Mouse (Mus musculus) liver, embryonic 14.5 days (tissue): Measurements from ENCODE around the gene Scrt2. TPM values are rescaled to one million over a fixed set of nuclear protein-coding genes. Genes with fewer than 3 reads are reported as not detected.
A peak's percentile ranks its signal among the peaks of the same experiment; 100 is the strongest.

Experiments
- ATAC-seq: fragments of 200-750 bp; cut with Nextera tagmentation; 2 replicates; pipeline ENCODE4 v1.8.0; 2017; ENCODE audit warnings: moderate number of reproducible peaks, mild to moderate bottlenecking, moderate library complexity; ENCODE audit not compliant: insufficient read depth
- DNase-seq, 3 experiments: peaks; one replicate each; pipeline ENCODE4 v3.0.0-alpha.2; 2012 to 2013; ENCODE audit warnings: low read depth in 3 of 3, low spot score in 3 of 3
- H3K27ac ChIP-seq: fragments of 300-500 bp; sonication (generic); 2 replicates; pipeline ENCODE4 v1.5.1; 2014; ENCODE audit warnings: moderate library complexity, mild to moderate bottlenecking, control low read depth, inconsistent platforms
- H3K27me3 ChIP-seq: fragments of 300-500 bp; sonication (generic); 2 replicates; pipeline ENCODE4 v1.6.1; 2014; ENCODE audit warnings: mild to moderate bottlenecking, low read length, moderate library complexity; ENCODE audit not compliant: control insufficient read depth, insufficient read depth
- H3K36me3 ChIP-seq: fragments of 300-500 bp; sonication (generic); replicated peaks from 2 replicates; pipeline ENCODE4 v1.6.1; 2014; ENCODE audit warnings: low read depth; ENCODE audit not compliant: control insufficient read depth, insufficient read depth
- H3K4me1 ChIP-seq, 2 experiments: fragments of 200-500 bp in 1 of 2; fragments of 300-500 bp in 1 of 2; sonication (generic) in 1 of 2; replicated peaks; 2 replicates each; pipeline ENCODE4 v1.6.1; 2012 to 2014; ENCODE audit warnings: antibody characterized with exemption in 1 of 2, inconsistent platforms in 1 of 2, low read length in 1 of 2; ENCODE audit not compliant: control insufficient read depth in 2 of 2, insufficient read depth in 2 of 2
- H3K4me2 ChIP-seq: fragments of 300-500 bp; sonication (generic); 2 replicates; pipeline ENCODE4 v1.6.1; 2014; ENCODE audit warnings: low read depth, mild to moderate bottlenecking, control low read depth, moderate library complexity
- H3K4me3 ChIP-seq, 2 experiments: fragments of 200-500 bp in 1 of 2; fragments of 300-500 bp in 1 of 2; sonication (generic) in 1 of 2; 2 replicates each; pipeline ENCODE4 v1.5.1; 2012 to 2014; ENCODE audit warnings: low read depth in 2 of 2, low read length in 2 of 2, mild to moderate bottlenecking in 2 of 2, control low read depth in 1 of 2, inconsistent platforms in 1 of 2, moderate library complexity in 1 of 2; ENCODE audit not compliant: insufficient read depth in 1 of 2
- H3K9ac ChIP-seq: fragments of 300-500 bp; sonication (generic); replicated peaks from 2 replicates; pipeline ENCODE4 v1.6.1; 2014; ENCODE audit warnings: mild to moderate bottlenecking, control low read depth, moderate library complexity
- H3K9me3 ChIP-seq: fragments of 300-500 bp; sonication (generic); 2 replicates; pipeline ENCODE4 v1.6.1; 2016; ENCODE audit warnings: low read length, mixed read lengths; ENCODE audit not compliant: control insufficient read depth
- CTCF ChIP-seq: IDR thresholded peaks from 2 replicates; pipeline ENCODE4 v1.5.1; 2016; ENCODE audit warnings: antibody characterized with exemption, low read depth, control low read depth
- EP300 ChIP-seq: IDR thresholded peaks from 2 replicates; pipeline ENCODE4 v1.6.1; 2016; ENCODE audit warnings: antibody characterized with exemption, low read depth
- WGBS: fragments of 180-500 bp; shearing (Covaris S2); extraction: QIAGEN DNeasy Blood & Tissue Kit; methylation state at CpG from one replicate; pipeline ENCODE4 v1.1.7; 2014; ENCODE audit not compliant: insufficient replicate concordance; 5-methylcytosine and 5-hydroxymethylcytosine counted together
- polyA plus RNA-seq, 2 experiments: library from polyadenylated mRNA; depleted of rRNA in 1 of 2; stranded (reverse) in 1 of 2; unstranded in 1 of 2; fragments of >200 nt; fragmentation: Nextera tagmentation in 1 of 2; extraction: Ambion mirVana in 1 of 2; gene quantifications; 2 replicates each; pipeline versions ENCODE4 v1.2.1 to v1.2.3; 2012 to 2014

The Scrt2 gene
- polyA plus RNA-seq, 2 experiments, result 0.01 TPM; not detected in 1

- Histone ChIP-seq H3K27ac (no peak overlapping the region), H3K36me3 (no peaks in the 10 kb centered on the region), H3K4me2 (peak overlapping the region; percentile 52), H3K4me1 (no peaks in the 10 kb centered on the region), H3K9me3 (no peaks in the 10 kb centered on the region), H3K9ac (no peak overlapping the region), H3K4me3 (peak overlapping the region in 1 of 2 experiments; percentile 34; a peak in 2 of 4 replicates), H3K27me3 (peaks cover 44% of the 10 kb centered on the region)
- under 1% methylated on average over 24 of the region's 24 CpGs for WGBS
- TF ChIP-seq EP300, result no peak
- TF ChIP-seq CTCF, result no peak
- ATAC-seq (no peak), DNase-seq (no peak)
Observed at GRCm38 (mm10) chr2:152048981-152049441, 32.3 kb upstream of the Scrt2 start.

DNA sequence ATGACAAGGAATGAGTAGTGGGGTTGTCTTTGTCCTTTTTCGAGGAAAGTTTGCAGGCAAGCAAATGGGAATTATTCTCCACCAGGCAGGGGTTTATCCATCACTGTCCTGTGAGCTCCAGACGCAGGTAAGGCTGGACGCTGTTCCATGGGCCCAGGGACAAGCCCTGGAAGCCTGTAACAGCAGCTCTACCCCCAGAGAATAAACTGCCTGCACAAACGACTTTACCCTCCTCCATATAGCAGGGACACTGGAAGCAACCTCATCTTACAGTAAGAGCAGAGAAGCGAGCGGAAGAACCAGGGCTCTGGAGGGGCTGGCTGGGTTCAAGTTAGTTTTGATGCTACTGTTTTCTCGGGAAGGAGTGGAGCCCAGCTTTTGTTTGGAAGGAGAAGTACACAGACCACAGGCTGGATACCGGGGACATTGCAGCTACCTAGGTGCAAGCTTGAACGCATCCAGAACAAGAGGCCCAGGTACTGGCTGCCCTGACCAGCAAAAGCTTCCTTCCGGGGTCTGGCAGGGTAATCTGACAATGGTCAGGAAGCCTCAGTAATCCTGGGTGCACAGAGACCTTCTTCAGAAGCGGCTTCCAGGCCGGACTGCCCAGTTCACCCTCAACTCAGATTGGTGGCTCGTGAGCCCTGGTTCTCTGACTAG lies 31.6 kb upstream of the Scrt2 start:
- 4% methylated on average over 13 of the region's 13 CpGs for WGBS
- Histone ChIP-seq H3K36me3 (no peaks in the 10 kb centered on the region), H3K9me3 (no peaks in the 10 kb centered on the region), H3K4me1 (no peaks in the 10 kb centered on the region), H3K27ac (no peak overlapping the region), H3K4me3 (no peak overlapping the region), H3K4me2 (no peak overlapping the region), H3K9ac (no peak overlapping the region), H3K27me3 (peaks cover 44% of the 10 kb centered on the region)
- DNase-seq (no peak), ATAC-seq (no peak)
- TF ChIP-seq EP300 (no peak), CTCF (no peak)

DNA sequence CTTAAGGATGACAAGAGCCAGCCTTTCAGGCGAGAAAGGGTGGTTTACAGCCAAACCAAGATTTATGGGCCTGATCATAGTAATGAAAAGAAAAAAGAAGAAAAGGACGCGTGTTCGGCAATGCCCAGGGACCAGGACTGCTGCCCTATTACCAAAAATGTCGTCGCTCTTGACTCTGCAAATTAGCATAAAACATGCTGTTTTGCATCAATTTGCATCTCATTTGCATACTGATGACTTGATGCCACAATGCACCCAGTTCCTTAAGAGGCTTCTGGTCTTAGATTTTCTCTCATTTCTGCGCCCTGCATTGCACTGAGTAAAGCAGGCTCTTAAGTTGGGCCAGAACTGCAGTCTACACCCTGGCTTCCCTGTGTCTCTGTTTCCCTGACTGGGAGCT lies 31.0 kb upstream of the Scrt2 start:
- Histone ChIP-seq H3K27me3 (peaks cover 44% of the 10 kb centered on the region), H3K4me2 (no peak overlapping the region), H3K36me3 (no peaks in the 10 kb centered on the region), H3K9ac (no peak overlapping the region), H3K4me1 (no peaks in the 10 kb centered on the region), H3K4me3 (no peak overlapping the region), H3K9me3 (no peaks in the 10 kb centered on the region), H3K27ac (no peak overlapping the region)
- no peak for TF ChIP-seq EP300
- no peak for TF ChIP-seq CTCF
- WGBS, result 8% methylated on average over 7 of the region's 7 CpGs
- ATAC-seq, result no peak
- no peak for DNase-seq

- Histone ChIP-seq H3K9me3 (no peaks in the 10 kb centered on the region), H3K4me2 (no peak overlapping the region), H3K36me3 (no peaks in the 10 kb centered on the region), H3K27me3 (peaks cover 38% of the 10 kb centered on the region), H3K9ac (no peak overlapping the region), H3K4me3 (no peak overlapping the region), H3K4me1 (no peaks in the 10 kb centered on the region), H3K27ac (no peak overlapping the region)
- WGBS, result 50% methylated on average over 3 of the region's 3 CpGs
- no peak for TF ChIP-seq EP300
- TF ChIP-seq CTCF, result no peak
- 0 out of 2 replicates have a peak, but pooled peaks have one; percentile 23 for ATAC-seq
- DNase-seq, result no peak
Observed at GRCm38 (mm10) chr2:152051985-152052384, 29.3 kb upstream of the Scrt2 start.

- Histone ChIP-seq H3K27ac (no peak overlapping the region), H3K36me3 (no peaks in the 10 kb centered on the region), H3K4me2 (no peak overlapping the region), H3K4me1 (no peaks in the 10 kb centered on the region), H3K27me3 (peaks cover 4% of the 10 kb centered on the region), H3K9me3 (no peaks in the 10 kb centered on the region), H3K4me3 (no peak overlapping the region), H3K9ac (no peak overlapping the region)
- no peak for ATAC-seq
- DNase-seq, result no peak
- TF ChIP-seq EP300, result no peak
- no peak for TF ChIP-seq CTCF
- 38% methylated on average over 1 of the region's 1 CpGs for WGBS
Observed at GRCm38 (mm10) chr2:152055406-152055805, 25.9 kb upstream of the Scrt2 start.
